Mouse (Mus musculus): ENCODE data around the gene Bub1b.

- TF ChIP-seq CTCF (IDR thresholded peaks at IDR 0.05; ENCODE audit: low read depth) = no peak
- TF ChIP-seq EP300 (optimal IDR thresholded peaks at IDR 0.05) = no peak
Measured at GRCm38 (mm10) chr2:118661891-118662290, 63.9 kb downstream of the Bub1b start.

All from stomach, postnatal 0 days (tissue).